Mouse (Mus musculus) erythroid progenitor cell, adult 5-6 weeks (primary cell): ENCODE data around the gene Six6. TPM values are rescaled to one million over a fixed set of nuclear protein-coding genes. Genes with fewer than 3 reads are reported as not detected.

ENCODE experiments used
- ATAC-seq: replicated peaks from 2 replicates; pipeline ENCODE4 v1.8.0; 2016; ENCODE audit warnings: moderate number of reproducible peaks, mild to moderate bottlenecking, moderate TSS enrichment, inconsistent platforms; ENCODE audit not compliant: poor library complexity, low FRiP score, severe bottlenecking
- total RNA-seq, 2 experiments: library from RNA; stranded (forward) in 1 of 2; stranded (reverse) in 1 of 2; fragments of 150-400 nt in 1 of 2; fragments of 186-747, 209-891 nt in 1 of 2; gene quantifications; 2 replicates each; pipeline versions ENCODE4 v1.2.3 to v1.2.4; 2015 to 2017; ENCODE audit warnings: low replicate concordance in 2 of 2

Six6 gene
- total RNA-seq, 2 experiments from 2014 or later, result not detected

DNA sequence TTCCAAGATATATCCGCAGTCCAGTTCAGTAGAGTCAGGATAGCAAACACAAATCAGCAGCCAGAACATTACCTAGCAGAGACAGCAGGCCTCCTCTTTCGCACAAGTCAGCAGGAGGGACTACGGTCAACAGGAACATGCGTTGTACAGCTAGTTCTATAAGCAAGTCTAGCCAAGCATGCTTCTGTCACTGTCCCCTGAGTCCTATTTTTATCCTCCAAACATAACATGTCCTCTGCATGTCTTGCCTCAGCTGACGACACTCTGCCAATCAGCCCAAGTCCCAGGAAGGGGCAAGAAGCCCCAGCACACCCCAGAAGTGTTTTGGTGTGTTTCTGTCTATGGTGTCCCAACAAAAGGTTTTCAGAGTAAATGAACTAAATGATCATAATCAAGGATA is 14.2 kb downstream of the Six6 start:
- ATAC-seq, result no peak

DNA sequence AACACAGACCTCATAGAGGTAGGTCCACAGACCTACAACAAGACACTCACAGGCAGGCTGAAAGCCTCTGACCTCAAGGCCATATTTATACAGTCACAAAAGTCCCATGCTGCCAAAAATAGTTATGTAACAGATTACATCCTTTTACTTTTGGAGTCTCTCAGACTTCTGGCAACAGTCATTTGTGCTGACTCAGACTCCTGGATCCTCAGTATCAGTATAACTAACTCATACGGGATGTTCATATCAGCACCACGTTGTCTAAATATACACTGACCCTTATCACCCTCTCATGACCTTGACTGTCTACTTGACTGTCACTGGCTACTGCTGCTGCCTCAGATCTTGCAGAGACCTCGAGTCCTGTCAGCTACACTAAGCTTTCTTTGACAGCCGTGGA is 15.2 kb downstream of the Six6 start:
- no peak for ATAC-seq

DNA sequence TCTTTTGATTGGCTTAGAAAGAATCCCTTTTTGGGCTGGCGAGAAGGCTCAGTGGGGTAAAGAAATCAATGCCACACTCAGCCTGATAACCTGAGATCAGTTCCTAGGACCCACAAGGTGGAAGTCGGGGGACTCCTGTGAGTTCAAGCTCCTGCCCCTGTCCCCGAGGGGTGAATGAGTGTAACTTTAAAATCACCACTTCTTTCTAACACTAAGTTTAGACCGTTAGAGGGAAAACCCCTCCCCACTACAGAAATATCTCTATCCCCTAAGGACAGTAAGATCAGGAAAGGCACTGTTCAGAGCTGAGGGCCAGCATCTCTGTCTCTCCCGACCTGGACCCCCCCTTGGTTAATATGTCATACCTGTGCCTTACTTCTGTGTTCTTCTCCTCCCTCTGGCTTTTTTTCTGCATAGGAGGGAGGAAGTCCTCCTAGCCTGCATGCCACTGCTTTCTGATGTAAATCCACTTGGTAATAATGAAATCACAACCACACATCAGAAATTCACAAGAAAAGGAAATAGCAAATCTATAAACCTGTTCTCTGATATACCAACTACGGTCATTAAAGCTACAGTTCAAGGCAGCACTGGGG is 18.2 kb downstream of the Six6 start:
- ATAC-seq, result no peak

DNA sequence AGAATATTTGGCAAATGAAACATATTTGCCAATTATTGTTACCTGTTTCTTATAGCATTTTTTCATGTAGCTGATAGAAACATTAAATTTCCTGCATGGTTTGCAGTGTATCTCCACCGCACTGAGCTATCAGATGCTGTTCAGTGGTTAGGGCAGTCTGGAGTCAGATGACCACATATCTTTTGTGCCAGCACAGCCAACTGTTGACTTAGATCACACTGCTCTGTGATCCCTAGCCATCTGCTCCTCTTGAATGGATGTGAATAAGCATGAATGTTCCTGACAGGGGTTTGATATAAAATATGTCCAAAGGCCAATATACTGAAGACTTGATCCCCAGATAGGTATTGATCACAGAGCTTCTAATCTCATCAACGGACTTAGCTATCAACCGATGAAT is 18.8 kb downstream of the Six6 start:
- no peak for ATAC-seq

DNA sequence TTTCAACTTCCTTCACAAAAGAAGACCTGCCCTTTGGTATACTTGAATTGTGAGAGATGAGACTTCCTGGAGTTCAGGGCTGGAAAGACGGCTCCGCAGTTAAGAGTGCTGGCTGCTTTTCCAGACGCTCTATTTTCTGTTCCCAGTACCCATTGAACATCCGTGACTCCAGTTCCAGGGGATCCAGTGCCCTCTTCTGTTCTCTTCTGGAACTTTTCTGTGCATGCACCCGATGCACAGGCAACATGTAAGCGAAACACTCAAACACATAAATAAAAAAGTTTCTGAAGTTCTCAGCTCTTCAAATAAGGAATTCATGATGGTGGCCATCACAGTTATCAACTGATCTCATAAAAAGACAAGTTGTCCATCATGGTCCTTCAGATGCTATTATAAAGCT is 23.1 kb downstream of the Six6 start:
- no peak for ATAC-seq

DNA sequence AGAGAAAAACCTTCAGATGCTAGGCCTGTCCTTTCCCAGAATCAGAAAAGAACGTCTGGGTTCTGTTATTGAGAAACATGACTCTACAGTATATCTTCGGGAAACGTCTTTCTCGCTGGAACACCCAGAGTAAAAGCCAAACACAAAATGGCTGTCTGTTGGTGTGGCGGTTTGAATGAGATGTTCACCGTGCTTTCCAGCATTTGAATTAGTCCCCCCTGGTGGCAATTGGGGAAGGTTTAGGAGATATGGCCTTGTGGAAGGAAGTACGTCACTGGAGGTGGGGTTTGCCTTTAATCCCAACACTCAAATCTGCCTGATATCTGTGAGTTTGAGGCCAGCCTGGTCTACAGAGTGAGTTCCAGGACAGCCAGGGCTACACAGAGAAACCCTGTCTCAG is 27.8 kb downstream of the Six6 start:
- ATAC-seq, result no peak

DNA sequence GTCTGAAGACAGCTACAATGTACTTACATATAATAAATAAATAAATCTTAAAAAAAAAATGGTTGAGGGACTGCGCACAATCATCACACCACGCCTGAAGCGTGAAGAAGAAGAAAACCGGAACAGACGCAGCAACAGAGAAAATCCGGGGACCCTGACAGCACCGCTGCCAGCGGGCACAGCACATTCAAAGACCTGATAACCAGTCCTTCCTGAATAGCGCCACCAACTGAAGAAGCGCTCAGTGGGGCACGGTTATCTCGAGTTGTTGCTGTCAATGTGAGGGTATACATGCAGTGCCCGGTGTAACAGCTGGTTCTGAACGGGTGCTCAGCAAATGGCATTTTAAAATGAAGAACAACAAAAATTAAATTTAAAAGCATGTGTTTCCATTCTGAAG is 30.9 kb downstream of the Six6 start:
- ATAC-seq, result no peak

DNA sequence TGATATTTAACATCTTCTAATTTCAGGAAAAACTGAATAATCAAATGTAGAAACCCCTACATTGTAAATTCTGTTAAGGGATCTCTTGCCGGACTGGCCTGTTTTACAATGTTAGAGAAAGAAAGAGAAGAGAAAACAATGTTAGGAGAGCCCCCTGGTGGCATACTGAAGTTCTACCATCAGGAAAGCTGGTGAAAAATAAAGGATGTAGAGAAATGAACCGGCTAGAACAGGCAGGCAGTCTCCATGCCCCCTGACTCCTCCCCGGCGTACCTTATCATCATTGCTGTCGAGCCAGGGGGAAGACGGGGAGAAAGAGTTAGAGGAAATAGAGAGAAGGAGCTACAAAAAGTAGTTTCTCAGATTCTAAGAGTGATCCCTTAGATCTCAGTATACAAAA is 33.5 kb downstream of the Six6 start:
- no peak for ATAC-seq

DNA sequence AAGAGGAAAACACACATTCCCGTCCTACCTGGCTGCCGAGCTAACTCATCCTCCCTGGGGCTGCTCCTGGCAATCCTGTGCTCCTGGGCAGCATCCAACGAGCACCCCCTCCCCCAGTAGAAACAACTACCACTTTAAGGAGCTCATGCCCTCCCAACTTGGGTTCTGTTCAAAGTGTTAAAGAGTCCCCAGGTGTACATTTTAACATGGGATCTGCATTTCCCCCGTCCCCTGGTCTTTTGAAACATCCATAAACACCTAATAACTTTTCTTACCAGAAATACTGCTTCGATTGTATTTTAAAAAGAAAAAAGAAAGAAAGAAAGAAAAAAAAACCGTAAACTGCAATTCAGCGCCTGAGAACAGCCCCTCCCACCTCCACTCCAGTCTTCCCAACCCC is 36.5 kb downstream of the Six6 start:
- no peak for ATAC-seq

DNA sequence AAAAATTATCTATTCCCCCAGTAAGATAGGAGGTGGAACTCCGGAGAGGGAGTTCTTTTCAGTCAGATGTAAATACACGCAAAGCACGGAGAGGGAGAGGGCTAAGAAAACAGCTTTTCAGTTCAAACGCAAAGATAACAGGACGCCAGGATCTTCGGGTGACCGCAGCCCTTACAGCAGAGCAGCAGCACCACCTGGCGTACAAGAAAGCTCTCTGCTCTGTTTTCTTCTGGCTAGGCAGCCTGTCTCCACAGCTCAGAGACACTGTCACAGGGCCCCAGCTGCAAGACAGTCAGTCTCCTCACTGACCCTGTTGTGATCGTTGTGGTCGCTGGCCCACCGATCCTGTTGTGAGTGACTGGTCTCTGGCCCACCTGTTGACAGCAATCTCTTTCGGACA is 37.0 kb downstream of the Six6 start:
- no peak for ATAC-seq

DNA sequence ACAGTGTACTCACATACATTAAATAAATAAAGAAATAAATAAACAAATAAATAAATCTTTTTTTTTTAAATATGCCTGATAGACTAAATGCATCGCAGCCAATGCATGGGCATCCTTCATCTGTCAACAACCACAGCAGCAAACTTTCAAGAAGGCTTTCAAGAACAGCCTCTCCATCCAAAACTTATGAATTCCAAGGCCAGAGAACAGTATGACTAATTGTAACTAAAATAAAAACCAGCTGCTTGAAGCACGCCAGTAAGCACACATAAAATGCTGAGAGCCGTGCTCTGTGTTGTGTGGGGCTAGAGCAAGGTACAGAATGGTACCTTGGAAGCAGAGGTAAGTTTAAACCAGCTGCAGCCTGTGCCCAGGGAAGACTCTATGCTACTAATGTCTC is 38.2 kb downstream of the Six6 start:
- no peak for ATAC-seq

DNA sequence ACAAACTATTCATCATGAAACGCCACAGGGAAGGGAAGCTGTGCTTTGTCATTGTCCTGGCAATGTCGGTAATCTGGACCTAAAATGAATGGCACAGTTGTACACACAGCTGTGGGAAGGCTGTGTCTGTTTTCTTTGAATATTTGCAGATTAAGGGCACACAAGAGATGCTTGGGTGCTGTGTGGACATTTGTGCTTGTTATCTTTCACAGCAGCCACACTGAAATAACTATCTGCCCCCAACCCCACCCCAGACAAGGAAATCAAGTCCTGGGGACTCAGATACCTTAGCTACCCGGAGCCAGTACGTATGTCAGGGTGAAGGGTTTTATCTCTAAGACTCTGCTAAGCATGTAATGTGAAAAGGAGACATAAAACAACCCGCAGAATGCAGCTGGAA is 39.5 kb downstream of the Six6 start:
- no peak for ATAC-seq

DNA sequence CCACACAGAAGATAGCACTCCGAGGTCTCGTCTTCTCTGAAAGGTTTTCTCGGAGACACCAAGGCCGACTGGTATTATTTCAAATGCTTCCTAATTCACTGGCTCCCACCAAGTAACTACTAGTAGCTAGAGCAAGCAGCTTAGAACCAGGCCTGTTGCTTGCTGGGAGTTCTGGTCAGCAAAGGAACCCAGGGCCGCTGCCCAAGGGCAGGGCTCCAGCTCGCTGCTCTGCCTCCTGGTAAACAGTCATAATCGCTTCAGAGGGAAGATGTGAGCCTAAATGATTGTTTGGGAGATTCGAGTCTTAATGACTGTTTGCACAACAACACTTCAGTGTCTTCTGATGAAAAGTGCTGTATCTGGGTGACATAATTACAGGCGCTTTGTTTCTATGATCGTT is 42.9 kb downstream of the Six6 start:
- no peak for ATAC-seq

DNA sequence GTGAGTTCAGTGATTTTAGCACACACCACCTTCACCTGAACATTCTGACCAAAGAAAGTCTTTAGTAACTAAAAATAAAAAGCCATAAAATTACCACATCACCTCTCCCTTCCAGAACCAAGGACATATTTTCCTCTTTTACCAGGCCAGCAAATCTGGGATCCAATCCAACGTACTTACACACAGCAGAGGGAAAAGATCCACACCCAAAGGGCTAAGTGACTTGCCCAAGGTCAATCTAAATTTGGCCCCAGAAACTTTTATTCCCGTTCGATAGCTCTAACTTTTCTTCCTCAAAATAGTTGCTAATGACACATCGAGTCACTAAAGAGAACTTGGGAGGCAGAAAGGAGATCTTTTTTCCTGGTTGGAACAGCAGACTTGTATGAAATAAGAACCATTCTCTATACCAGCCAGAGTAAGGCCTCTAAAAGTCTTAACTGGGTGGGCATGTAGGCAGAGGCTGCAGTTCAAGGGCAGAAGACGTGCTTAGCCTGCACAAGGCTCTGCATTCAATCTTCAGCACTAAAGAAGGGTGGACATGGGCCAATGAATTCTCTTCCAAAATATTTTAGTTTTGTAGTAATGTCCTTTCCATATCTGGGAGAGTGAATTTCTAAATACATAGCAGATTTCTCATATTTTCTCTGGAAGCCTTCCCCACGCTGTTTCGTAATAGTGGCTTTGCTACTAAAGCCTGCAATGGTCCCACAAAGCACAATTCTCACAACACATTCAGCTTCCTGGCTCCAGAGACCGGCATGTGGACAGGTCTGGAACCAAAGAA is 43.6 kb downstream of the Six6 start:
- ATAC-seq, result no peak

Other genes with a start within 250 kb of the Six6 start
- 35.3 and 39.0 TPM in 2 replicates for gene Ppm1a, start 182.4 kb upstream of the Six6 start, total RNA-seq (2015; ENCODE audit: low replicate concordance)
- gene Ppm1a, start 182.4 kb upstream of the Six6 start, total RNA-seq (2017; ENCODE audit: low replicate concordance), result 59.6 and 85.5 TPM in 2 replicates
- gene 4930447C04Rik, start 882 bp downstream of the Six6 start, total RNA-seq (2015; ENCODE audit: low replicate concordance), result not detected in 2 replicates
- not detected in 2 replicates for gene 4930447C04Rik, start 882 bp downstream of the Six6 start, total RNA-seq (2017; ENCODE audit: low replicate concordance)
- gene Six1, start 114.0 kb downstream of the Six6 start, total RNA-seq (2015; ENCODE audit: low replicate concordance), result not detected in 2 replicates
- gene Six1, start 114.0 kb downstream of the Six6 start, total RNA-seq (2017; ENCODE audit: low replicate concordance), result 0.51 TPM in 1 of 2 replicates, not detected in the other
- gene Six4, start 173.6 kb downstream of the Six6 start, total RNA-seq (2015; ENCODE audit: low replicate concordance), result not detected in 2 replicates
- not detected in 2 replicates for gene Six4, start 173.6 kb downstream of the Six6 start, total RNA-seq (2017; ENCODE audit: low replicate concordance)
- gene Mnat1, start 183.8 kb downstream of the Six6 start, total RNA-seq (2015; ENCODE audit: low replicate concordance), result 5.0 TPM in 2 replicates
- gene Mnat1, start 183.8 kb downstream of the Six6 start, total RNA-seq (2017; ENCODE audit: low replicate concordance), result 1.4 and 5.0 TPM in 2 replicates